Mouse (Mus musculus): ENCODE results near the gene Nova2.

Gene Nova2

DNA sequence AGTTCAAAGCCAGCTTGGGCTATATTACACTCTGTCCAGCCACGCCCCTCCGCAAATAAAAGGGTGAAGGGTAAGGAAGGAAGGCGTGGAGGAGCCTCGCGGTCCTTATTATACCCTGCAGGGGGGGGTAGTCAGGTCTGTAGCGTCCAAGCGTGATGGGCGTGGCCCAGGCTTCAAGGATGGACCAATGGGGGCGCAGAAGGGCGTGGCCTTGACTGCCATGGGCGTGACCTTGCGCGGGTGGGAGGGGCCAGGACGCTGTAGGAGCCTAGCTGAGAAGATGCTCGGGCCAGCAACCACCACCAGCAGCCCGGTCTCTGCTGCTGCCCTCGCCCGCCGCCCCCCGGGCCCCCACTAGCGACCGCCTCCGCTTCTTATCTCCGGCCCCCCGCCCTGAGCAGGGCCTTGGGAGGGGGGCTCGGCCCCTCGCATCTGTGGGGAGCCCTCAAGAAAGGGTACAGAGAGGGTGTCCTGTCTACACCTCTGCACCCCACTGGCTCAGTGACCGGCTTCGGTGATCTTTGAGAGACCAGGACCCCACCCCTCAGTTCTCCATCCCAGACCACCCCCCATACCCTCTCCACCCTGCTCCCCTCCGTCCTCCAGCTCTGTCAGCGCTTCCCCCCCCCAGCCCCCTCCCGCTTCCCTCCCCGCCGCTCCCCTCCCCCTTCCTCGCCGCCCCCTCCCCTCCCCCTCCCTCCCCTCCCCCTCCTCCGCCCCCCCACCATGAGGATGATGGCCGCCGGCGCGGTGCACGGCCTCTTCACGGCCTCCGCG is at the start of gene Nova2:
Gene Nova2, plus strand, starts transcription at position 727 of the 777 bp plus-strand sequence.
- peak; percentile 93 for DNase-seq

DNA sequence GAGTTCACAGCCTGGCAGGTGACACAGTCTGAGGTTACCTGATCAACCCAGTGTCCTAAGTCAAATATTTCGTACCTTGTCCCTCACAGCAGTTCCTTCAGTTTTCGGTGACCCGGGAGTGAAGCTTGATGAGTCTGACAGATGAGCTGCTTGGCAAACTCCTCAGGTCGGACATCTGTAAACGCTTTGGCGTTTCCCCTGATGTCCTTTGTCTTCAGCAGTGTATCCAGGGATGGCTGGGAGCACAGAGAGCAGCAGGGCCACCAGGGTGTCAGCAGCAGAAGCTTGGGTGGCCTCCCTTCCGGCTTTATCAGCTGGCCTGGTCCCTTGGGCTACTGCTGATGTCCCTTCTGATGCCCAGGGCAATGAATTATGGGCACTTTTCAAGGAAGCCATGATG is 47.0 kb upstream of the Nova2 start:
- no peak for DNase-seq

- no peak for DNase-seq
Observed at GRCm38 (mm10) chr7:18883991-18884744, 41.5 kb upstream of the Nova2 start.

DNA sequence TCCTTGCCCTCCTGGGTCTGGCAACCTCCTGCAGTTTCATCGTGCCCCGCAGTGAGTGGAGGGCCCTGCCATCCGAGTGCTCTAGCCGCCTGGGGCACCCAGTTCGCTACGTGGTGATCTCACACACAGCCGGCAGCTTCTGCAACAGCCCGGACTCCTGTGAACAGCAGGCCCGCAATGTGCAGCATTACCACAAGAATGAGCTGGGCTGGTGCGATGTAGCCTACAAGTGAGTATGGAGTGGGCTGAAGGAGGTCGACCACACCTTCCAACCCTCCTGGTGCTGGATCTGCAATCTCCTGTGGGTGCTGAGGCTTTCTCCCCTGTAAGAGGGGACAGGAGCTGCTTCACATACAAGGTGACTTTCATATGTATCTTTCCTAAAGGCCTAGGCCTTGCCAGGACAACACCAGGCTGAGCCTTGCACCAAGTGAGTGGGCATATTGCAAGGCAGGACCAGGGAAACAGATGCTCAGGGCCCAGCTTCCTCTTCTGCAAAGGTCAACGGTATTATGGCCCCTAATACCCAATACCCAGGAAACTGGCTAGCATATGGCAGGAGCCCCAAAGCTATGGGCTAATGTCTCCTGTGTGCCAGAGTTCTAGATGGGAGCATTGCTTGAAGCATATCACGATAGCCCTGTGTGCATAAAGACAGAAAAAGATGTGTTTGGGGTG is 40.8 kb upstream of the Nova2 start:
- DNase-seq: no peak

- DNase-seq: no peak
Observed at GRCm38 (mm10) chr7:18886963-18887362, 38.7 kb upstream of the Nova2 start.

- DNase-seq: no peak
Observed at GRCm38 (mm10) chr7:18890848-18891247, 34.8 kb upstream of the Nova2 start.

DNA sequence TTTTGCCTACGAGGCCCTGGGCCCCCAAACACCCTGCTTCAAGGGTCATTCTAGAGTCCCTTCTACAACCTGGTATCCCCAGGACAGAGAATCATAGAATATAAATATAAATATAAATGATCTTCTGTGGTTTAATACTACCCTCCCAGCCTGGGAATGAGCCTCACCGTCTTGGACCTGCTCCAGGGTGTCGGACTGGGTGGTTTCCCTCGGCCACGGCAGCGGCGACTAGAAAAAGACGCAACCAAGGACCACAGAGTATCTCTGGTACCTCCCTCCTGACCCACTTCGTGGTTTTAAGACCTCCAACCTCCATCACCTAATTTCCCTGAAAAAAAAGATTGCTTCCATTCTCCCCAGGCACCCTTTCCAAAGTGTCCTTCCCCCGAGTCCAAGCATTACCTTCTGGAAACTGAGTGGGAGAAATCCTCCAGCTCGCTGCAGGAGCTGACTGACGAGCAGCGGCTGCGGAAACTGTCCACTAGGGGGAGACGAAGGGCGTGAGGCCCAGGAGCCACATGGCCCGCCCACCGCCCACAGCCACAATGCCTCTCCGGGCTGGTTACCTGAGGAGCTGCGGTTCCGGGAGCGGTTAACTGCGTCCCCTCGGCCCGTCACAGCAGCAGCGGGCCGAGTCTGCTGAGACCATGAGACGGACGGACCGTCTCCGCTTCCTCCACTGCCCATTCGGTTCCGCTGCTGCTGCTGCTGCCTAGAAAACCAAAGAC is 33.7 kb upstream of the Nova2 start:
- DNase-seq: peak; percentile 93

- DNase-seq: no peak
Observed at GRCm38 (mm10) chr7:18893009-18893408, 32.7 kb upstream of the Nova2 start.

DNA sequence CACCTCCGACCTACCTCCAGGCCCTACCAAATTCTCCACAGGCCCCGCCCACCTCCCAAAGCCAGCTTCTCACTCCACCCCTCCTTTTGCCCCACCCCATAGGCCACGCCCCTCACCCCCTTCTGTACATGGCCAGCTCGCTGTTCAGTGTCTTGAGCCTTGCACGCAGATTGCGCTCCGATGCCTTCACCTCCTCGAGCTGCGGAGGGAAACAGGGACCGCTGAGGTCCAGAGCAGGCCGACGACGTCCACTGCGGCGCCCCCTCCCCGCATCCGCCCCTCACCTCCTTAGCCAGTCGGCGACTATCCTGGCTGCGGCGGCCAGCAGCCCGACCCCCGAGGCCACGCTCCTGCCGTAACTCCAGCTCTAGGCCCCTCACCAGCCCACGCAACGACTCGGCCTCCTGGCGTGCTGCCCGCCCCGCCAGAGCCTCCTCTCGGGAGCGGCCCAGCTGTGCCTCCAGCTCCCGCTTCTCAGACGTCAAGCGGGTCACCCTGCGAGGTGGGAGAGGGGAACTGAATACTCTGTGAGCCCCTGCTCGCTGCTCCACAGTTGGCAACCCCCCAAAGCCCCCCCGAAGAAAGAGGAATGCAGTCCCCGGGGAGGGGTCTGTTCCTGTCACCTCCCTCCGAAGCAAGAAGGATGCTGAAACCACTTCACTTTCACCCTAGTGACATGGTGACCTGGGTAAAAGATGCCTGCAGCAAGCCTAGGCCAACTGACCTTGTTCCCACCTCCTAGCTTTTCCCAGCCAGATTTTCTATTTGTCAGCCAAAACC is 31.8 kb upstream of the Nova2 start:
- DNase-seq: peak; percentile 88

DNA sequence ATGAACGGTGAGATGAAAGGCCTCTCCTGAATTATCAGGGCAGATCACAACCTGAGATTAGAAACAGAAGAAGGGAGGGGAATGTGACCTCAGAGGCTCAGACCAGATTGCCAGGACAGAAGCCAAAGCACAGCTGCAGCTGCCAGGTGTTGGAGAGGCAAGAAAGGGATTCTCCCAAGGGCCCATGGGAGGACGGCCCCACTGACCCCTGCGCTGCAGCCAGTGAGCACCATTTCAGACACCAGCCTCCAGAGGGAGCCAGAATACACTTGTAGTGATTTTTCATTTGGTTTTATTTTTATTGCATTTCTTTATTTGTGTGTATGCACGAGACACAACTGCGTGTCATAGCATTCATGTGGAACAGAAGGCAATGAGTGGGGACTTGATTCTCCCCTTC is 29.2 kb upstream of the Nova2 start:
- peak; percentile 75 for DNase-seq

- no peak for DNase-seq
Observed at GRCm38 (mm10) chr7:18900513-18900912, 25.2 kb upstream of the Nova2 start.

DNA sequence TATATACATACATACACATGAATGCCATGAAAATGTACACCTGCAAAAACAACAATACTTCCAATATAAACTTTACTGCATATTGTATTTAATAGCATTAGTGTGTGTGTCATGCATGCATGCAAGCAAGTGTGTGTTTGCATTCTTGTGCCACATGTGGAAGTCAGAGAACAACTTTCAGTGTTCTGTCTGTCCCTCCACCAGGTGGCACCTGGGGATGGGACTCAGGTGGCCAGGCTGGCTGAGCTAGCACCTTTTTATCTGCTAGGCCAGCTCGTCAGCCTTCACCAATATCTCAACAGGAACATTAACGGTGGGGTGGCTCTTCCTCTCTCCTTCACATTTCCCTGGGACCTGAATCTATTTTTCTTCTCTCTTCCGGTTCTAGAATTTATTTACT is 23.2 kb upstream of the Nova2 start:
- no peak for DNase-seq

GRCm38 (mm10) chr7:18904971-18905370 is 20.7 kb upstream of the Nova2 start:
- DNase-seq: no peak

DNA sequence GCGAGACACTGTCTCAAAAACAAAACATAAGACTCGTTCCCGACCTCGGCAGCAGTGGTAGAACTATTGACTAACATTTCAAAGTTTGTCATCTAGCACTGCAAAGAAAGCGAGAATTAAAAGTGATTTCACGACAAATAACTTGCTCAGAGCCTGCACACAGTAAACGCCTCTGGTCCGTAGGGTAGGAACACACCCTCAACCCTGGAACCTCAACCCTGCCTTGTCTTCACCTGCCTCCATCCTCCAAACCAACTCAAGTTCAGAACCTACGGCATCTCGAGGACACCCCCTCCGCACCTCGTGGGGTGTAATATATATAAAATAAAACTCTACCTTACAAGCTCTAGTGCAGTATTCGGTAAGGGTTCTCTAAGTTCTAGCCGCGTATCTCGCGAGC is 15.9 kb upstream of the Nova2 start:
- no peak for DNase-seq

- peak; percentile 97 for DNase-seq
Observed at GRCm38 (mm10) chr7:18910241-18910831, 15.4 kb upstream of the Nova2 start, which contains the start of gene Ccdc61. Gene Ccdc61, minus strand, starts transcription at chr7:18910415.

GRCm38 (mm10) chr7:18916254-18916653 is 9.4 kb upstream of the Nova2 start:
- DNase-seq: no peak

DNA sequence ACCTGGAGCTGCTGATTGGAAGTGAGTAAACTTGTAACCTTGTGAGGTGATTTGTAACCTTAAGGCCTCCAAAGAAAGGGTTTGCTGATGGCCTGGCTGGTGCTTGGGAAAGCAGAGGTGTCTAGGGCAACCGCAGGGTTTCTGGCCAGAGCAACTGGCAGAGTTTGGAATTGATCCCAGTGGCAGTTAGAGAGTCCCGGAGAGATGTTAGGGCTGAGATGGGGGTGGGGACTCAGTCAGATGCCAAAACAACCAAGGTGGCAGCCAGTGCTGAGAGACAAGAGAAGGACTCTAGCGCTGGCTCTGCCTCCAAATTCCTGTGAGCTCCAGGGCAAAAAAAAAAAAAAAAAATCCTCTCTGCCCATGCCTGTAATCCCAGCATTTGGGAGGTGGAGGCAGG is 7.8 kb upstream of the Nova2 start:
- DNase-seq: no peak

GRCm38 (mm10) chr7:18921069-18921468 is 4.6 kb upstream of the Nova2 start:
- peak; percentile 73 for DNase-seq

DNA sequence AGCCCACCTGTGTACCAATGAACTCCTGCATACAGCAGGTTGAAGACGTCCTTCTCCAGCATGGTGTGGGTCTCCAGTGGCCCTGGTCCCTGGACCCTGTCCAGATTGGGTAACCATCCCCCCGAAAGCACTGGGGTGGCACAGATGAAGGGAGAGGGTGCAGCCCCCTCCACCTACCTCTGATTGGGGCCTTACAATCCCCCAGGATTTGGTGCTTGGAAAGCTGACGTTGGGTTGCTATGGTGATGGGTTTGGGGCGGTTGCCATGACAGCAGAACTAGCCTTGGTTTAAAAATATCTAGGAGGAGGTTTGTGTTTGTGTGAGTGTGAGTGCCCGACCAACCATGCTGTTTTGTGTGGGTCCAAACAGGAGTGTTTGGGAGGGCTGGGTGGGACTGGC is 2.9 kb upstream of the Nova2 start:
- DNase-seq: no peak

- no peak for DNase-seq
Observed at GRCm38 (mm10) chr7:18923267-18923666, 2.4 kb upstream of the Nova2 start.

DNA sequence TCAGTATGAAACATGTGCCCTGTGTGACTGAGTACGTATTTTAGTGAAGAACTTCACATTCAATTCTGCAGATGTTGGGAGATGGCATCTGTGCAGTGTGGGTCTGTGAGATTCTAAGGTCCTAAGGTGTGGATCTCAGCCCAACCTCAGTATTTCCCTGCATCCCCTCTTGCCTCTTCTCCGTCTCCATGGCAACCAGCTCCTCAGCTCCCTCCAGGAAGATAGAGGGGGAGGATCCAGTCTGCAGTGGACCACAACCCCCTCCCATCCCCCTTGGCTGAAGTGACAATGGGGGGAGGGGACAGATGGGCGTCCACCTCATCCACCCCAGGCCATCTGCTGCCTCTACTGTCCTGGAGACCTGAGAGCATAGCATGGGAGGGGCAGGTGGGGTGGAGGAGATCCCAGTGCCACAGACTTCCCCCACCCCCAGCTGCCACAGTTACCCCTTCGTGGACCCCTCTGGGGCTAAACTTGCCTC is 1.9 kb upstream of the Nova2 start:
- DNase-seq: no peak

DNA sequence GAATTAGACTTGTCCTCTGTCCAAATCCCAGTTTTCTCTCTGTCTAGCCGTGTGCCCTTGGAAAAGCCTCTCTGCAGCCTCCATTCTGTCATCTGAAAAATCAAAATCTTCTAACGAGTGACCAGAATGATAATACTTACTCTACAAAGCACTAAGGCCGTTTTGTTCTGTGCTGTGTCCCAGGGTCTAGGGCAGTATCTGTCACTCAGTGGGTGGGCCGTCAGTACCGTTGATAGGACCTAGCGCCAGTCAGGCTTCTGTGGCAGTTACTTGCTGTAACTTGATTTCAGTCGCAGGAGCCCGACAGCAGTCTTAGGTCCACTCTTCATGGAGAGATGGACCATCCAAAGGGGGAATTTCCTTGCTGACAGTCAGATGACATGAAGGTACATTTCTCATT is 1.4 kb upstream of the Nova2 start:
- no peak for DNase-seq
